Mouse (Mus musculus) midbrain, postnatal 0 days (tissue): ENCODE measurements at regions not wholly inside any gene's neighbourhood (a gene's known extent, or its start where the extent isn't known, plus 50 kb on each side); places are given as distances from the start of the nearest gene placed in this dataset.

Experiments
- ATAC-seq: fragments of 200-750 bp; cut with Nextera tagmentation; 2 replicates; pipeline ENCODE4 v1.8.0; 2017; ENCODE audit warnings: moderate number of reproducible peaks, mild to moderate bottlenecking, moderate TSS enrichment, moderate library complexity; ENCODE audit not compliant: low FRiP score
- DNase-seq: peaks from one replicate; pipeline ENCODE4 v3.0.0-alpha.2; 2015; ENCODE audit warnings: low spot score
- H3K27ac ChIP-seq: fragments of 300-500 bp; sonication (generic); 2 replicates; pipeline ENCODE4 v1.5.1; 2014; ENCODE audit warnings: low read depth, mild to moderate bottlenecking, low read length, mixed read lengths
- H3K27me3 ChIP-seq: fragments of 300-500 bp; sonication (generic); 2 replicates; pipeline ENCODE4 v1.6.1; 2014; ENCODE audit warnings: low read length, control low read depth, mixed read lengths; ENCODE audit not compliant: insufficient read depth
- H3K36me3 ChIP-seq: fragments of 300-500 bp; sonication (generic); 2 replicates; pipeline ENCODE4 v1.6.1; 2014; ENCODE audit warnings: low read length, control low read depth, mixed read lengths; ENCODE audit not compliant: insufficient read depth
- H3K4me1 ChIP-seq: fragments of 300-500 bp; sonication (generic); 2 replicates; pipeline ENCODE4 v1.6.1; 2014; ENCODE audit warnings: mild to moderate bottlenecking, control low read depth, antibody characterized with exemption, low read length, mixed read lengths; ENCODE audit not compliant: insufficient read depth
- H3K4me2 ChIP-seq: fragments of 300-500 bp; sonication (generic); 2 replicates; pipeline ENCODE4 v1.6.1; 2014; ENCODE audit warnings: low read depth, mild to moderate bottlenecking, low read length, mixed read lengths; ENCODE audit not compliant: poor library complexity, severe bottlenecking
- H3K4me3 ChIP-seq: fragments of 300-500 bp; sonication (generic); 2 replicates; pipeline ENCODE4 v1.5.1; 2014; ENCODE audit warnings: low read depth, mild to moderate bottlenecking, low read length, moderate library complexity
- H3K9ac ChIP-seq: fragments of 300-500 bp; sonication (generic); replicated peaks from 2 replicates; pipeline ENCODE4 v1.6.1; 2014; ENCODE audit warnings: mild to moderate bottlenecking, low read length, moderate library complexity, mixed read lengths; ENCODE audit not compliant: poor library complexity, severe bottlenecking
- H3K9me3 ChIP-seq: fragments of 300-500 bp; sonication (generic); 2 replicates; pipeline ENCODE4 v1.6.1; 2016; ENCODE audit warnings: low read length, control low read depth
- CTCF ChIP-seq: IDR thresholded peaks from 2 replicates; pipeline ENCODE4 v1.5.1; 2016; ENCODE audit warnings: antibody characterized with exemption, mild to moderate bottlenecking
- WGBS: fragments of 180-500 bp; shearing (Covaris S2); extraction: QIAGEN DNeasy Blood & Tissue Kit; methylation state at CpG from one replicate; pipeline ENCODE4 v1.1.7; 2014; 5-methylcytosine and 5-hydroxymethylcytosine counted together

GRCm38 (mm10) chr11:17417656-17418289 lies 160.4 kb downstream of the C1d start:
- 0 out of 2 replicates have a peak, but pooled peaks cover 3% of the 10 kb centered on the region for H3K9me3 ChIP-seq
- TF ChIP-seq CTCF, result no peak
- 64% methylated on average over 4 of the region's 4 CpGs for WGBS
- no peak overlapping the region for H3K9ac ChIP-seq
- H3K4me1 ChIP-seq, result no peaks in the 10 kb centered on the region
- no peaks in the 10 kb centered on the region for H3K36me3 ChIP-seq
- H3K27me3 ChIP-seq, result no peaks in the 10 kb centered on the region
- H3K4me2 ChIP-seq, result no peak overlapping the region
- DNase-seq (peak; percentile 54), ATAC-seq (peak; percentile 72)
- no peak overlapping the region for H3K4me3 ChIP-seq
- no peak overlapping the region for H3K27ac ChIP-seq

GRCm38 (mm10) chr11:17442133-17442532 lies 184.8 kb downstream of the C1d start:
- no peaks in the 10 kb centered on the region for H3K9me3 ChIP-seq
- no peak for DNase-seq
- no peak overlapping the region for H3K4me3 ChIP-seq
- H3K36me3 ChIP-seq, result no peaks in the 10 kb centered on the region
- H3K27me3 ChIP-seq, result no peaks in the 10 kb centered on the region
- no peak overlapping the region for H3K4me2 ChIP-seq
- H3K9ac ChIP-seq, result no peak overlapping the region
- no peak overlapping the region for H3K27ac ChIP-seq
- no peak for TF ChIP-seq CTCF
- 65% methylated on average over 4 of the region's 4 CpGs for WGBS
- ATAC-seq, result no peak
- H3K4me1 ChIP-seq, result no peaks in the 10 kb centered on the region

- WGBS, result 83% methylated on average over 7 of the region's 7 CpGs
- H3K27me3 ChIP-seq, result no peaks in the 10 kb centered on the region
- H3K4me3 ChIP-seq, result no peak overlapping the region
- no peak for ATAC-seq
- TF ChIP-seq CTCF, result no peak
- no peaks in the 10 kb centered on the region for H3K9me3 ChIP-seq
- H3K4me2 ChIP-seq, result no peak overlapping the region
- H3K4me1 ChIP-seq, result no peaks in the 10 kb centered on the region
- H3K9ac ChIP-seq, result no peak overlapping the region
- H3K27ac ChIP-seq, result no peak overlapping the region
- DNase-seq, result peak; percentile 22
- no peaks in the 10 kb centered on the region for H3K36me3 ChIP-seq
These were observed 191.9 kb downstream of the C1d start for GRCm38 (mm10) chr11:17449289-17449688.

GRCm38 (mm10) chr11:17450360-17451045 lies 193.1 kb downstream of the C1d start:
- DNase-seq, result peak; percentile 54
- no peak for TF ChIP-seq CTCF
- Histone ChIP-seq H3K4me1 (no peaks in the 10 kb centered on the region), H3K27me3 (no peaks in the 10 kb centered on the region), H3K27ac (no peak overlapping the region), H3K4me3 (no peak overlapping the region), H3K4me2 (no peak overlapping the region), H3K9ac (no peak overlapping the region), H3K9me3 (no peaks in the 10 kb centered on the region), H3K36me3 (no peaks in the 10 kb centered on the region)
- no peak for ATAC-seq
- 84% methylated on average over 7 of the region's 7 CpGs for WGBS

GRCm38 (mm10) chr11:17451451-17451850 lies 194.1 kb downstream of the C1d start:
- H3K36me3 ChIP-seq, result no peaks in the 10 kb centered on the region
- H3K27me3 ChIP-seq, result no peaks in the 10 kb centered on the region
- H3K27ac ChIP-seq, result no peak overlapping the region
- no peak overlapping the region for H3K4me3 ChIP-seq
- H3K9ac ChIP-seq, result no peak overlapping the region
- ATAC-seq (no peak), DNase-seq (no peak)
- no peaks in the 10 kb centered on the region for H3K9me3 ChIP-seq
- H3K4me1 ChIP-seq, result no peaks in the 10 kb centered on the region
- TF ChIP-seq CTCF, result no peak
- H3K4me2 ChIP-seq, result no peak overlapping the region
- WGBS, result 86% methylated on average over 2 of the region's 2 CpGs

- TF ChIP-seq CTCF, result no peak
- Histone ChIP-seq H3K4me1 (no peaks in the 10 kb centered on the region), H3K9me3 (no peaks in the 10 kb centered on the region), H3K4me3 (no peak overlapping the region), H3K9ac (no peak overlapping the region), H3K36me3 (no peaks in the 10 kb centered on the region), H3K27ac (no peak overlapping the region), H3K4me2 (no peak overlapping the region), H3K27me3 (no peaks in the 10 kb centered on the region)
- WGBS, result 72% methylated on average over 9 of the region's 9 CpGs
- no peak for ATAC-seq
- no peak for DNase-seq
These were observed 196.2 kb downstream of the C1d start for GRCm38 (mm10) chr11:17453530-17453929.
